Mouse (Mus musculus): ENCODE measurements at regions not wholly inside any gene's neighbourhood (a gene's known extent, or its start where the extent isn't known, plus 50 kb on each side); places are given as distances from the start of the nearest gene placed in this dataset.

GRCm38 (mm10) chr3:99663783-99664182 is 221.4 kb upstream of the Spag17 start:
- H3K27me3 ChIP-seq (ENCODE audit: control insufficient read depth, insufficient read depth, insufficient read length) = no peaks in the 10 kb centered on the region
- no peaks in the 10 kb centered on the region for H3K36me3 ChIP-seq (ENCODE audit: control insufficient read depth, insufficient read depth)
- no peak overlapping the region for H3ac ChIP-seq (ENCODE audit: control insufficient read depth, insufficient read length, low read depth)
- H3K79me3 ChIP-seq (ENCODE audit: low read depth) = no peaks in the 10 kb centered on the region
- H3K4me3 ChIP-seq (ENCODE audit: insufficient read depth, poor library complexity, severe bottlenecking) = no peak overlapping the region
- TF ChIP-seq FOSL1 (IDR thresholded peaks at IDR 0.05; ENCODE audit: insufficient read depth, low read length, poor library complexity, severe bottlenecking) (no peak), MAX (IDR thresholded peaks at IDR 0.05) (no peak), MYOD1 (IDR thresholded peaks at IDR 0.05; ENCODE audit: control insufficient read depth, insufficient read length, low read depth) (no peak), USF1 (IDR thresholded peaks at IDR 0.05; ENCODE audit: low read depth) (no peak), MYOG (IDR thresholded peaks at IDR 0.05; ENCODE audit: control insufficient read depth, extremely low read depth, insufficient read length) (no peak), CTCF (IDR thresholded peaks at IDR 0.05; ENCODE audit: control insufficient read depth, insufficient read depth, insufficient read length) (no peak), CEBPB (IDR thresholded peaks at IDR 0.05; ENCODE audit: low read depth) (no peak)
- H3K79me2 ChIP-seq (ENCODE audit: control insufficient read depth, insufficient read depth) = no peaks in the 10 kb centered on the region

- no peaks in the 10 kb centered on the region for H3K79me3 ChIP-seq (ENCODE audit: low read depth)
These were observed 219.8 kb upstream of the Spag17 start for GRCm38 (mm10) chr3:99665363-99665762.

GRCm38 (mm10) chr3:99665902-99666768 is 219.1 kb upstream of the Spag17 start:
- H3K36me3 ChIP-seq (ENCODE audit: control insufficient read depth, insufficient read depth) = no peaks in the 10 kb centered on the region
- H3K79me3 ChIP-seq (ENCODE audit: low read depth) = no peaks in the 10 kb centered on the region
- TF ChIP-seq FOSL1 (IDR thresholded peaks at IDR 0.05; ENCODE audit: insufficient read depth, low read length, poor library complexity, severe bottlenecking) (no peak), MYOD1 (IDR thresholded peaks at IDR 0.05; ENCODE audit: control insufficient read depth, insufficient read length, low read depth) (no peak), MYOG (IDR thresholded peaks at IDR 0.05; ENCODE audit: control insufficient read depth, extremely low read depth, insufficient read length) (no peak)
- H3K27me3 ChIP-seq (ENCODE audit: control insufficient read depth, insufficient read depth, insufficient read length) = no peaks in the 10 kb centered on the region
- H3ac ChIP-seq (ENCODE audit: control insufficient read depth, insufficient read length, low read depth) = no peak overlapping the region
- H3K4me3 ChIP-seq (ENCODE audit: insufficient read depth, poor library complexity, severe bottlenecking) = no peak overlapping the region
- no peaks in the 10 kb centered on the region for H3K79me2 ChIP-seq (ENCODE audit: control insufficient read depth, insufficient read depth)

More at GRCm38 (mm10) chr3:99665363-99665762, 219.8 kb upstream of the Spag17 start:
- TF ChIP-seq MYOD1 (IDR thresholded peaks at IDR 0.05; ENCODE audit: control insufficient read depth, insufficient read length, low read depth) = no peak
- TF ChIP-seq CTCF (IDR thresholded peaks at IDR 0.05; ENCODE audit: control insufficient read depth, insufficient read depth, insufficient read length) = no peak
- TF ChIP-seq USF1 (IDR thresholded peaks at IDR 0.05; ENCODE audit: low read depth) = no peak
- Histone ChIP-seq H3ac (ENCODE audit: control insufficient read depth, insufficient read length, low read depth) (no peak overlapping the region), H3K4me3 (ENCODE audit: insufficient read depth, poor library complexity, severe bottlenecking) (no peak overlapping the region), H3K27me3 (ENCODE audit: control insufficient read depth, insufficient read depth, insufficient read length) (no peaks in the 10 kb centered on the region), H3K36me3 (ENCODE audit: control insufficient read depth, insufficient read depth) (no peaks in the 10 kb centered on the region), H3K79me2 (ENCODE audit: control insufficient read depth, insufficient read depth) (no peaks in the 10 kb centered on the region)

- H3K27me3 ChIP-seq (ENCODE audit: control insufficient read depth, insufficient read depth, insufficient read length) = no peaks in the 10 kb centered on the region
- no peaks in the 10 kb centered on the region for H3K79me2 ChIP-seq (ENCODE audit: control insufficient read depth, insufficient read depth)
- no peaks in the 10 kb centered on the region for H3K36me3 ChIP-seq (ENCODE audit: control insufficient read depth, insufficient read depth)
- TF ChIP-seq MAX (IDR thresholded peaks at IDR 0.05) (no peak), FOSL1 (IDR thresholded peaks at IDR 0.05; ENCODE audit: insufficient read depth, low read length, poor library complexity, severe bottlenecking) (peak; percentile 27), USF1 (IDR thresholded peaks at IDR 0.05; ENCODE audit: low read depth) (no peak), MYOG (IDR thresholded peaks at IDR 0.05; ENCODE audit: control insufficient read depth, extremely low read depth, insufficient read length) (no peak), MYOD1 (IDR thresholded peaks at IDR 0.05; ENCODE audit: control insufficient read depth, insufficient read length, low read depth) (peak; percentile 74)
- no peaks in the 10 kb centered on the region for H3K79me3 ChIP-seq (ENCODE audit: low read depth)
- H3K4me3 ChIP-seq (ENCODE audit: insufficient read depth, poor library complexity, severe bottlenecking) = no peak overlapping the region
- no peak overlapping the region for H3ac ChIP-seq (ENCODE audit: control insufficient read depth, insufficient read length, low read depth)
These were observed 211.1 kb upstream of the Spag17 start for GRCm38 (mm10) chr3:99674145-99674544.

- no peaks in the 10 kb centered on the region for H3K36me3 ChIP-seq (ENCODE audit: control insufficient read depth, insufficient read depth)
- no peaks in the 10 kb centered on the region for H3K79me3 ChIP-seq (ENCODE audit: low read depth)
- no peak overlapping the region for H3ac ChIP-seq (ENCODE audit: control insufficient read depth, insufficient read length, low read depth)
- TF ChIP-seq FOSL1 (IDR thresholded peaks at IDR 0.05; ENCODE audit: insufficient read depth, low read length, poor library complexity, severe bottlenecking) = no peak
- no peak for TF ChIP-seq MAX (IDR thresholded peaks at IDR 0.05)
- no peak for TF ChIP-seq MYOD1 (IDR thresholded peaks at IDR 0.05; ENCODE audit: control insufficient read depth, insufficient read length, low read depth)
- TF ChIP-seq USF1 (IDR thresholded peaks at IDR 0.05; ENCODE audit: low read depth) = no peak
- TF ChIP-seq CTCF (IDR thresholded peaks at IDR 0.05; ENCODE audit: control insufficient read depth, insufficient read depth, insufficient read length) = no peak
- no peak for TF ChIP-seq CEBPB (IDR thresholded peaks at IDR 0.05; ENCODE audit: low read depth)
- no peak for TF ChIP-seq MYOG (IDR thresholded peaks at IDR 0.05; ENCODE audit: control insufficient read depth, extremely low read depth, insufficient read length)
- no peaks in the 10 kb centered on the region for H3K79me2 ChIP-seq (ENCODE audit: control insufficient read depth, insufficient read depth)
- no peak overlapping the region for H3K4me3 ChIP-seq (ENCODE audit: insufficient read depth, poor library complexity, severe bottlenecking)
- no peaks in the 10 kb centered on the region for H3K27me3 ChIP-seq (ENCODE audit: control insufficient read depth, insufficient read depth, insufficient read length)
These were observed 175.7 kb upstream of the Spag17 start for GRCm38 (mm10) chr3:99709506-99709905.

- TF ChIP-seq MAX (IDR thresholded peaks at IDR 0.05) (no peak), FOSL1 (IDR thresholded peaks at IDR 0.05; ENCODE audit: insufficient read depth, low read length, poor library complexity, severe bottlenecking) (no peak), CTCF (IDR thresholded peaks at IDR 0.05; ENCODE audit: control insufficient read depth, insufficient read depth, insufficient read length) (no peak), CEBPB (IDR thresholded peaks at IDR 0.05; ENCODE audit: low read depth) (no peak), MYOG (IDR thresholded peaks at IDR 0.05; ENCODE audit: control insufficient read depth, extremely low read depth, insufficient read length) (no peak), MYOD1 (IDR thresholded peaks at IDR 0.05; ENCODE audit: control insufficient read depth, insufficient read length, low read depth) (no peak), USF1 (IDR thresholded peaks at IDR 0.05; ENCODE audit: low read depth) (no peak)
- no peaks in the 10 kb centered on the region for H3K79me2 ChIP-seq (ENCODE audit: control insufficient read depth, insufficient read depth)
- H3K79me3 ChIP-seq (ENCODE audit: low read depth) = no peaks in the 10 kb centered on the region
- no peaks in the 10 kb centered on the region for H3K27me3 ChIP-seq (ENCODE audit: control insufficient read depth, insufficient read depth, insufficient read length)
- no peaks in the 10 kb centered on the region for H3K36me3 ChIP-seq (ENCODE audit: control insufficient read depth, insufficient read depth)
- no peak overlapping the region for H3ac ChIP-seq (ENCODE audit: control insufficient read depth, insufficient read length, low read depth)
- no peak overlapping the region for H3K4me3 ChIP-seq (ENCODE audit: insufficient read depth, poor library complexity, severe bottlenecking)
These were observed 168.8 kb upstream of the Spag17 start for GRCm38 (mm10) chr3:99716381-99716780.

Data from C2C12 (cell line).